Mouse (Mus musculus): ENCODE results near the gene Pappa. TPM values are rescaled to one million over a fixed set of nuclear protein-coding genes. Genes with fewer than 3 reads are reported as not detected.
A peak's percentile ranks its signal among the peaks of the same experiment; 100 is the strongest.

Gene Pappa
- polyA plus RNA-seq, 1 experiment from 2014 or later: 0.88 TPM

- Histone ChIP-seq H3K9ac (replicated peaks; ENCODE audit: low read length) (peak overlapping the region; percentile 3), H3K4me3 (ENCODE audit: low read depth, low read length) (peak overlapping the region; percentile 48), H3K4me2 (ENCODE audit: low read depth, low read length) (peak overlapping the region; percentile 95), H3K36me3 (replicated peaks; ENCODE audit: control insufficient read depth, insufficient read depth, low read depth, low read length) (no peaks in the 10 kb centered on the region), H3K27me3 (ENCODE audit: control insufficient read depth, insufficient read depth, low read length) (peaks cover 5% of the 10 kb centered on the region), H3K4me1 (ENCODE audit: control insufficient read depth, insufficient read depth, low read length) (no peaks in the 10 kb centered on the region; the same call in 1 of the 2 replicates), H3K9me3 (replicated peaks; ENCODE audit: control insufficient read depth, low read length) (no peaks in the 10 kb centered on the region), H3K27ac (replicated peaks; ENCODE audit: low read depth, low read length) (no peak overlapping the region)
- DNase-seq (ENCODE audit: low spot score) (peak; percentile 62), ATAC-seq (replicated peaks; ENCODE audit: insufficient number of reproducible peaks, low FRiP score, low TSS enrichment, low read depth) (0 out of 2 replicates have a peak, but pooled peaks have one; percentile 53)
- WGBS: under 1% methylated on average over 30 of the region's 30 CpGs
These were observed 1.7 kb downstream of the Pappa start for GRCm38 (mm10) chr4:65125341-65126332.

GRCm38 (mm10) chr4:65126451-65127290, 2.7 kb downstream of the Pappa start:
- DNase-seq (ENCODE audit: low spot score) (peak; percentile 74), ATAC-seq (replicated peaks; ENCODE audit: insufficient number of reproducible peaks, low FRiP score, low TSS enrichment, low read depth) (no peak)
- Histone ChIP-seq H3K36me3 (replicated peaks; ENCODE audit: control insufficient read depth, insufficient read depth, low read depth, low read length) (no peaks in the 10 kb centered on the region), H3K4me2 (ENCODE audit: low read depth, low read length) (peak overlapping the region; percentile 95), H3K9ac (replicated peaks; ENCODE audit: low read length) (peak overlapping the region; percentile 3; the same call in 1 of the 2 replicates), H3K4me1 (ENCODE audit: control insufficient read depth, insufficient read depth, low read length) (no peaks in the 10 kb centered on the region; the same call in 1 of the 2 replicates), H3K27ac (replicated peaks; ENCODE audit: low read depth, low read length) (no peak overlapping the region), H3K27me3 (ENCODE audit: control insufficient read depth, insufficient read depth, low read length) (peaks cover 5% of the 10 kb centered on the region), H3K9me3 (replicated peaks; ENCODE audit: control insufficient read depth, low read length) (no peaks in the 10 kb centered on the region), H3K4me3 (ENCODE audit: low read depth, low read length) (peak overlapping the region; percentile 48)
- 8% methylated on average over 23 of the region's 23 CpGs for WGBS

- Histone ChIP-seq H3K9me3 (replicated peaks; ENCODE audit: control insufficient read depth, low read length) (no peaks in the 10 kb centered on the region), H3K4me2 (ENCODE audit: low read depth, low read length) (peak overlapping the region; percentile 95; the same call in 1 of the 2 replicates), H3K36me3 (replicated peaks; ENCODE audit: control insufficient read depth, insufficient read depth, low read depth, low read length) (no peaks in the 10 kb centered on the region), H3K4me1 (ENCODE audit: control insufficient read depth, insufficient read depth, low read length) (no peaks in the 10 kb centered on the region; the same call in 1 of the 2 replicates), H3K4me3 (ENCODE audit: low read depth, low read length) (peak overlapping the region; percentile 48; the same call in 1 of the 2 replicates), H3K27ac (replicated peaks; ENCODE audit: low read depth, low read length) (no peak overlapping the region), H3K27me3 (ENCODE audit: control insufficient read depth, insufficient read depth, low read length) (peaks cover 5% of the 10 kb centered on the region), H3K9ac (replicated peaks; ENCODE audit: low read length) (no peak overlapping the region)
- no peak; the same call in 1 of the 2 replicates for ATAC-seq (replicated peaks; ENCODE audit: insufficient number of reproducible peaks, low FRiP score, low TSS enrichment, low read depth)
- peak; percentile 24 for DNase-seq (ENCODE audit: low spot score)
- WGBS: 15% methylated on average over 6 of the region's 6 CpGs
These were observed 3.3 kb downstream of the Pappa start for GRCm38 (mm10) chr4:65127291-65127590.

GRCm38 (mm10) chr4:65132657-65133056, 8.7 kb downstream of the Pappa start:
- DNase-seq (ENCODE audit: low spot score) (no peak), ATAC-seq (replicated peaks; ENCODE audit: insufficient number of reproducible peaks, low FRiP score, low TSS enrichment, low read depth) (no peak)
- Histone ChIP-seq H3K36me3 (replicated peaks; ENCODE audit: control insufficient read depth, insufficient read depth, low read depth, low read length) (no peaks in the 10 kb centered on the region), H3K27me3 (ENCODE audit: control insufficient read depth, insufficient read depth, low read length) (no peaks in the 10 kb centered on the region; the same call in 1 of the 2 replicates), H3K27ac (replicated peaks; ENCODE audit: low read depth, low read length) (no peak overlapping the region), H3K9ac (replicated peaks; ENCODE audit: low read length) (no peak overlapping the region), H3K4me3 (ENCODE audit: low read depth, low read length) (no peak overlapping the region), H3K9me3 (replicated peaks; ENCODE audit: control insufficient read depth, low read length) (no peaks in the 10 kb centered on the region), H3K4me2 (ENCODE audit: low read depth, low read length) (no peak overlapping the region), H3K4me1 (ENCODE audit: control insufficient read depth, insufficient read depth, low read length) (no peaks in the 10 kb centered on the region)
- WGBS: 82% methylated on average over 3 of the region's 3 CpGs

GRCm38 (mm10) chr4:65134358-65134757, 10.4 kb downstream of the Pappa start:
- DNase-seq (ENCODE audit: low spot score) (no peak), ATAC-seq (replicated peaks; ENCODE audit: insufficient number of reproducible peaks, low FRiP score, low TSS enrichment, low read depth) (no peak)
- H3K27ac ChIP-seq (replicated peaks; ENCODE audit: low read depth, low read length): no peak overlapping the region
- no peaks in the 10 kb centered on the region for H3K4me1 ChIP-seq (ENCODE audit: control insufficient read depth, insufficient read depth, low read length)
- no peaks in the 10 kb centered on the region for H3K36me3 ChIP-seq (replicated peaks; ENCODE audit: control insufficient read depth, insufficient read depth, low read depth, low read length)
- WGBS: 89% methylated on average over 5 of the region's 5 CpGs
- no peaks in the 10 kb centered on the region for H3K9me3 ChIP-seq (replicated peaks; ENCODE audit: control insufficient read depth, low read length)
- no peaks in the 10 kb centered on the region for H3K27me3 ChIP-seq (ENCODE audit: control insufficient read depth, insufficient read depth, low read length)
- H3K4me3 ChIP-seq (ENCODE audit: low read depth, low read length): no peak overlapping the region
- H3K4me2 ChIP-seq (ENCODE audit: low read depth, low read length): no peak overlapping the region
- H3K9ac ChIP-seq (replicated peaks; ENCODE audit: low read length): no peak overlapping the region

- ATAC-seq (replicated peaks; ENCODE audit: insufficient number of reproducible peaks, low FRiP score, low TSS enrichment, low read depth): no peak
- DNase-seq (ENCODE audit: low spot score): no peak
- no peak overlapping the region for H3K9ac ChIP-seq (replicated peaks; ENCODE audit: low read length)
- H3K27me3 ChIP-seq (ENCODE audit: control insufficient read depth, insufficient read depth, low read length): no peaks in the 10 kb centered on the region
- WGBS: 63% methylated on average over 5 of the region's 5 CpGs
- no peaks in the 10 kb centered on the region for H3K36me3 ChIP-seq (replicated peaks; ENCODE audit: control insufficient read depth, insufficient read depth, low read depth, low read length)
- H3K4me3 ChIP-seq (ENCODE audit: low read depth, low read length): no peak overlapping the region
- H3K27ac ChIP-seq (replicated peaks; ENCODE audit: low read depth, low read length): no peak overlapping the region
- no peaks in the 10 kb centered on the region for H3K9me3 ChIP-seq (replicated peaks; ENCODE audit: control insufficient read depth, low read length)
- H3K4me2 ChIP-seq (ENCODE audit: low read depth, low read length): no peak overlapping the region
- H3K4me1 ChIP-seq (ENCODE audit: control insufficient read depth, insufficient read depth, low read length): no peaks in the 10 kb centered on the region
These were observed 11.1 kb downstream of the Pappa start for GRCm38 (mm10) chr4:65135109-65135508.

- Histone ChIP-seq H3K9me3 (replicated peaks; ENCODE audit: control insufficient read depth, low read length) (no peaks in the 10 kb centered on the region), H3K4me1 (ENCODE audit: control insufficient read depth, insufficient read depth, low read length) (no peaks in the 10 kb centered on the region), H3K27me3 (ENCODE audit: control insufficient read depth, insufficient read depth, low read length) (no peaks in the 10 kb centered on the region), H3K36me3 (replicated peaks; ENCODE audit: control insufficient read depth, insufficient read depth, low read depth, low read length) (no peaks in the 10 kb centered on the region), H3K27ac (replicated peaks; ENCODE audit: low read depth, low read length) (no peak overlapping the region), H3K9ac (replicated peaks; ENCODE audit: low read length) (no peak overlapping the region), H3K4me2 (ENCODE audit: low read depth, low read length) (no peak overlapping the region), H3K4me3 (ENCODE audit: low read depth, low read length) (no peak overlapping the region)
- DNase-seq (ENCODE audit: low spot score) (no peak), ATAC-seq (replicated peaks; ENCODE audit: insufficient number of reproducible peaks, low FRiP score, low TSS enrichment, low read depth) (no peak)
- 87% methylated on average over 3 of the region's 3 CpGs for WGBS
These were observed 12.6 kb downstream of the Pappa start for GRCm38 (mm10) chr4:65136541-65136940.

Measured in embryonic facial prominence, embryonic 11.5 days (tissue).